Mouse (Mus musculus) cortical plate, adult 2 months (tissue): ENCODE measurements at regions not wholly inside any gene's neighbourhood (a gene's known extent, or its start where the extent isn't known, plus 50 kb on each side); places are given as distances from the start of the nearest gene placed in this dataset.

ENCODE experiments used
- CTCF ChIP-seq: fragments of 200-500 bp; IDR thresholded peaks from 2 replicates; pipeline ENCODE4 v1.5.1; 2011; ENCODE audit warnings: mild to moderate bottlenecking, control low read depth, low read length; ENCODE audit not compliant: insufficient read depth; ENCODE audit errors: extremely low read depth
- POLR2A ChIP-seq: fragments of 200-500 bp; IDR thresholded peaks from 2 replicates; pipeline ENCODE4 v1.6.1; 2011; ENCODE audit warnings: mild to moderate bottlenecking, low read length, control low read depth; ENCODE audit not compliant: insufficient read depth; ENCODE audit errors: extremely low read depth

DNA sequence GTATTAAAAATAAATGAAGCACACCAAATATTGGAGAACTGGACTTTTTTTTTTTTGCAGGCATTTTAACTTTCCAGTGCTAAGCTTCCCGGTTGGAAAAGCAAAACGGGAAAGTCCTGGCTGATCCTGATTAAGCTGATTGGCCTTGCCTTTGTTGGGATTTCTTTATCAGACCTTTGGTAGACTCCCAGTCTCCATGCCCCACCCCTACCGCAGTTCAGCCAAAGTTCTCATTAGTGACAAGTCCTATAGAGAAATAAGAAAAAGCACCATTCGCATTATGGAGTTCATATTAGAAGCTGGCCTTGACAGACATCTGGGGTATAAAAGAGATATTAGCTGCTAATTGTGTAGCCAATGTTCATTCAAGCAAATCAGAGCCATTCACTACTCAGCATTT is 297.7 kb upstream of the Tbl1xr1 start:
- no peak for TF ChIP-seq POLR2A
- no peak for TF ChIP-seq CTCF
